Mouse (Mus musculus): ENCODE measurements around the gene Wbp1l.

Gene Wbp1l

GRCm38 (mm10) chr19:46631637-46632036 lies 32.8 kb downstream of the Wbp1l start:
- DNase-seq, result peak; percentile 93

- peak; percentile 92 for DNase-seq
Measured at GRCm38 (mm10) chr19:46635766-46636165, 36.9 kb downstream of the Wbp1l start.

- DNase-seq, result no peak
Measured at GRCm38 (mm10) chr19:46637598-46637997, 38.7 kb downstream of the Wbp1l start.

GRCm38 (mm10) chr19:46639053-46639452 lies 40.2 kb downstream of the Wbp1l start:
- DNase-seq, result no peak

GRCm38 (mm10) chr19:46639496-46639895 lies 40.6 kb downstream of the Wbp1l start:
- DNase-seq, result no peak

GRCm38 (mm10) chr19:46640780-46641179 lies 41.9 kb downstream of the Wbp1l start:
- DNase-seq, result no peak

- peak; percentile 98 for DNase-seq
Measured at GRCm38 (mm10) chr19:46641420-46642085, 42.7 kb downstream of the Wbp1l start.

GRCm38 (mm10) chr19:46642136-46642753 lies 43.4 kb downstream of the Wbp1l start:
- peak; percentile 96 for DNase-seq

GRCm38 (mm10) chr19:46643236-46643635 lies 44.4 kb downstream of the Wbp1l start:
- DNase-seq, result no peak

- DNase-seq, result peak; percentile 95
Measured at GRCm38 (mm10) chr19:46644343-46644792, 45.5 kb downstream of the Wbp1l start.

- peak; percentile 98 for DNase-seq
Measured at GRCm38 (mm10) chr19:46644793-46645602, 46.1 kb downstream of the Wbp1l start.

- no peak for DNase-seq
Measured at GRCm38 (mm10) chr19:46646041-46646481, 47.2 kb downstream of the Wbp1l start.

GRCm38 (mm10) chr19:46647254-46647653 lies 48.4 kb downstream of the Wbp1l start:
- DNase-seq, result peak; percentile 97

- DNase-seq, result no peak
Measured at GRCm38 (mm10) chr19:46647850-46648249, 49.0 kb downstream of the Wbp1l start.

- DNase-seq, result no peak
Measured at GRCm38 (mm10) chr19:46648565-46648964, 49.7 kb downstream of the Wbp1l start.

GRCm38 (mm10) chr19:46653188-46653587 lies 54.3 kb downstream of the Wbp1l start:
- no peak for DNase-seq

GRCm38 (mm10) chr19:46653616-46654235 lies 54.8 kb downstream of the Wbp1l start:
- no peak for DNase-seq

- no peak for DNase-seq
Measured at GRCm38 (mm10) chr19:46655626-46656025, 56.7 kb downstream of the Wbp1l start.

- no peak for DNase-seq
Measured at GRCm38 (mm10) chr19:46656151-46656840, 57.4 kb downstream of the Wbp1l start.

GRCm38 (mm10) chr19:46657339-46658020 lies 58.6 kb downstream of the Wbp1l start:
- no peak for DNase-seq

- DNase-seq, result no peak
Measured at GRCm38 (mm10) chr19:46658348-46658747, 59.5 kb downstream of the Wbp1l start.

GRCm38 (mm10) chr19:46658851-46659250 lies 60.0 kb downstream of the Wbp1l start:
- DNase-seq, result no peak

Data from heart, adult 11 months (tissue).